Mouse (Mus musculus) liver, adult 2 months (tissue): ENCODE measurements around the gene U2af1.

ENCODE experiments used
- CTCF ChIP-seq: fragments of 200-500 bp; IDR thresholded peaks from 2 replicates; pipeline ENCODE4 v1.5.1; 2011; ENCODE audit warnings: low read depth, low read length, control low read depth
- POLR2A ChIP-seq: fragments of 200-500 bp; IDR thresholded peaks from 2 replicates; pipeline ENCODE4 v1.6.1; 2011; ENCODE audit warnings: low read length, control low read depth; ENCODE audit not compliant: insufficient read depth; ENCODE audit errors: extremely low read depth

DNA sequence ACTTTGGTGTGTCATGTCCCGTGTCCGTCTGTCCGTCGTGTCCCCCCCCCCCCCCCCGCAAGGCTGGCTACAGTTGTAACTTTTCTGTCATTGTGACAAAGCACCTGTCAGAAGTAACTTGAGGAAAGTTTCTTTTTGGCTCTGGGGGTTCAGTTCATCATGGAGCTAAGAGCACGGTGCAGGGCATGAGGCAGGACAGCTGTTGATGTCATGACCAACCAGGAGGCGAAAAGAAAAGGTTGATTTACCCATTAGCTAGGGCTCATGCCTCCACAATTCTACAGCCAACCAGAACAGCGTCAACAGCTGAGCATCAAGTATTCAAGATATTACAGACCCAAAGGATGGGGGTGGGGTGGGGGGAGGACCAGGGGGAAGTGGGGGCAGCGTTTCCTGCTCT, 9.6 kb upstream of the U2af1 start:
- no peak for TF ChIP-seq CTCF
- TF ChIP-seq POLR2A: no peak
